Mouse (Mus musculus): ENCODE data around the gene Phf21a.

GRCm38 (mm10) chr2:92229973-92230372, 137.1 kb downstream of the Phf21a start:
- TF ChIP-seq CTCF (IDR thresholded peaks at IDR 0.05): no peak
- no peak for TF ChIP-seq POLR2A (IDR thresholded peaks at IDR 0.05; ENCODE audit: insufficient read depth, low read depth, low read length)
